Mouse (Mus musculus) myocyte (in vitro differentiated cells): Measurements from ENCODE around the gene Mlxipl. TPM values are rescaled to one million over a fixed set of nuclear protein-coding genes. Genes with fewer than 3 reads are reported as not detected.
A peak's percentile ranks its signal among the peaks of the same experiment; 100 is the strongest.

Source experiments
- H3K27me3 ChIP-seq: one replicate; pipeline ENCODE4 v1.6.1; 2011; ENCODE audit not compliant: control insufficient read depth, insufficient read depth, insufficient read length
- H3K36me3 ChIP-seq: one replicate; pipeline ENCODE4 v1.6.1; 2011; ENCODE audit not compliant: control insufficient read depth, insufficient read depth
- H3K4me2 ChIP-seq: one replicate; pipeline ENCODE4 v1.6.1; 2011; ENCODE audit warnings: low read depth, control low read depth
- H3K4me3 ChIP-seq: one replicate; pipeline ENCODE4 v1.5.1; 2011; ENCODE audit warnings: mild to moderate bottlenecking, control low read depth, moderate library complexity
- H3K79me2 ChIP-seq: one replicate; pipeline ENCODE4 v1.6.1; 2011; ENCODE audit not compliant: control insufficient read depth, insufficient read depth
- H3ac ChIP-seq: one replicate; pipeline ENCODE4 v1.6.1; 2011; ENCODE audit not compliant: control insufficient read depth, insufficient read length
- CEBPB ChIP-seq: IDR thresholded peaks from 2 replicates; pipeline ENCODE4 v1.6.1; 2011; ENCODE audit warnings: mild to moderate bottlenecking, moderate library complexity; ENCODE audit not compliant: poor library complexity, insufficient read depth, severe bottlenecking
- E2F4 ChIP-seq: IDR thresholded peaks from one replicate; pipeline ENCODE4 v1.6.1; 2011; ENCODE audit warnings: mild to moderate bottlenecking, control low read depth, moderate library complexity; ENCODE audit not compliant: insufficient read depth
- MAX ChIP-seq: IDR thresholded peaks from one replicate; pipeline ENCODE4 v1.6.1; 2011; ENCODE audit warnings: low read depth, mild to moderate bottlenecking, control low read depth
- MYOD1 ChIP-seq, 3 experiments: IDR thresholded peaks; one replicate each; pipeline ENCODE4 v1.6.1; 2011; ENCODE audit warnings: control low read depth in 2 of 3, low read depth in 2 of 3, mild to moderate bottlenecking in 2 of 3, moderate library complexity in 1 of 3; ENCODE audit not compliant: insufficient read length in 2 of 3, control insufficient read depth in 1 of 3
- MYOG ChIP-seq, 3 experiments: IDR thresholded peaks; one replicate each; pipeline ENCODE4 v1.6.1; 2011; ENCODE audit warnings: control low read depth in 2 of 3, low read depth in 2 of 3, mild to moderate bottlenecking in 2 of 3; ENCODE audit not compliant: insufficient read length in 2 of 3, control insufficient read depth in 1 of 3, insufficient read depth in 1 of 3
- POLR2A ChIP-seq: IDR thresholded peaks from one replicate; pipeline ENCODE4 v1.6.1; 2011; ENCODE audit warnings: low read depth, mild to moderate bottlenecking, control low read depth, moderate library complexity; ENCODE audit not compliant: insufficient read length
- POLR2AphosphoS2 ChIP-seq: IDR thresholded peaks from one replicate; pipeline ENCODE4 v1.6.1; 2011; ENCODE audit warnings: low read depth, control low read depth; ENCODE audit not compliant: insufficient read length
- REST ChIP-seq: IDR thresholded peaks from one replicate; pipeline ENCODE4 v1.6.1; 2011; ENCODE audit warnings: mild to moderate bottlenecking, control low read depth, moderate library complexity; ENCODE audit not compliant: insufficient read depth, insufficient read length
- SRF ChIP-seq: IDR thresholded peaks from one replicate; pipeline ENCODE4 v1.6.1; 2011; ENCODE audit warnings: low read depth; ENCODE audit not compliant: control insufficient read depth, insufficient read length
- TCF12 ChIP-seq: IDR thresholded peaks from one replicate; pipeline ENCODE4 v1.6.1; 2011; ENCODE audit warnings: mild to moderate bottlenecking, control low read depth; ENCODE audit not compliant: poor library complexity, insufficient read depth, severe bottlenecking
- TCF3 ChIP-seq: IDR thresholded peaks from one replicate; pipeline ENCODE4 v1.6.1; 2011; ENCODE audit warnings: low read depth, control low read depth; ENCODE audit not compliant: insufficient read length
- USF1 ChIP-seq: IDR thresholded peaks from one replicate; pipeline ENCODE4 v1.6.1; 2011; ENCODE audit warnings: low read depth, mild to moderate bottlenecking, control low read depth, moderate library complexity
- polyA plus RNA-seq: library from polyadenylated mRNA; unstranded; fragments of >200 nt; fragmentation: generic; extraction: Trizol; gene quantifications from one replicate; pipeline ENCODE4 v1.2.1, GENCODE M21; 2012; ENCODE audit warnings: missing spikeins

The Mlxipl gene
- polyA plus RNA-seq, 1 experiment: not detected

DNA sequence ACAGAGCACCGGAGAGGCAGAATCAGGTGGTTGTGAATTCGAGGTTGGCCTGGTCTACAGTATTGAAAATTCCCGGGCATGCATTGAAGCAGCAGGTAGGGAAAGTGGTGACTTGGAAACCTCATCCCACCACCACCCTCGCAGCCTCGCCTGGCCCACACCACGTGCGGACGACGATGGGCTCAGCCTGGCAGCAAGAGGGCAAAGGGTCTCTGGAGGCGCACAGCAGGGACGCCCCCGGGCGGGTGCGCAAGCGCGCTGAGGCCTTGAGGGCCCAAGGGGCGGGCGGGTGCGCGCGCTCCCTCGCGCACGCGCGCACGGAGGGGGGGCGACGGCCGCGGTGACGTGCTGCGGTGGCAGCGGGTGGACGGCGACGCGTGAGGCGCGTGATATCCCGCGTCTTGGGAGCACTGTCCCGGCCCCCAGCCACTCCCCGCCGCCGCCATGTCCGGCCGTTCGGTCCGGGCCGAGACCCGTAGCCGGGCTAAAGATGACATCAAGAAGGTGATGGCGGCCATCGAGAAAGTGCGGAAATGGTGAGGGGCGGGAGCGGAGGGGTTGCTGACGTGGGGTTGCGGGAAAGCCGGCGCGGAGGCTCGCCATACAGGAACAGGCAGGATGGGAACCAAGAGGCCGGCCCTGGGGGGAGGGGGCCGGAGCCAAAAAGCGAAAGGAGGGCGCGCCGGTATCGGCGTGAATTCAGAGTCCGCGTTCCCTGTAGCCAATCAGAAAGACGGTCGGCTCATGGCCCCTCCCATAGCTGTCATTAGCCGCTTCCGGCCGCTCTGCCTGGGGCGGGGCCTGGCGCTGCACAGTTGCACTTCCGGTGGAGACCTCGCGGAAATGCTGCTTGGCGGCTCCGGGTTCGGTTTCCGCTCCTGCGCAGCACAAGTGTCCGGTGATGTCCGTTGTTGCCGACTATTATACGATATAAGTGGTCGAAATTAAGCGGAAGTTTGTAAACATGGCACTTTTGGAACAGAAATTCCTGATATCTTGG lies 78.7 kb downstream of the Mlxipl start, which contains the start of gene Bcl7b:
Bcl7b (plus strand) TSS at position 221 of the 1,000 bp plus-strand sequence.
- Histone ChIP-seq H3K4me3 (peak within 1 kb of the TSS; percentile 62), H3K27me3 (no peaks in the 10 kb centered on the region)

DNA sequence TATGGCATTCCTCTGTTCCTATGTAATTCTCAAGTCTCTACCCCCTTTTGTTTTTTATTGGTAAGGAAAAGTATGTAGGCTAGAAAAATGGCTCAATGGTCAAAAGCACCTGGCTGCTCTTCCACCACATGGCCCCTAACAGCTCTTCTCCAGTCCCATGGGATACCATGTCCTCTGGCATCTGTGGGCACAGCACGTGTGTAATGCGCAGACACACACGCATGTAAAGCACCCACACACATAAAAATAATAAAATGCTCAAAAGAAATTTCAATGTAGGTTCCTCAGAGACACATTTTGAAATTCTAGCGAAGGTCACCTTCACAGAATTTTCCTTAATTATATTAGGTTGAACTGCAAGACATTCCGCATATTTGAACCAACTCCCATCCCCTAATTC lies 79.8 kb downstream of the Mlxipl start:
- Histone ChIP-seq H3K79me2 (peaks cover 17% of the 10 kb centered on the region), H3K27me3 (no peaks in the 10 kb centered on the region)
- TF ChIP-seq TCF12: no peak
- no peak for TF ChIP-seq POLR2AphosphoS2
- TF ChIP-seq MAX: no peak
- no peak for TF ChIP-seq TCF3
- no peak for TF ChIP-seq CEBPB
- no peak for TF ChIP-seq POLR2A
- TF ChIP-seq SRF: no peak
- no peak for TF ChIP-seq E2F4
- no peak for TF ChIP-seq REST
- TF ChIP-seq MYOG (IDR thresholded peaks at IDR 0.05; ENCODE audit: control insufficient read depth in 1 of 3, insufficient read depth in 1 of 3, insufficient read length in 2 of 3, low read depth in 2 of 3): no peak
- TF ChIP-seq USF1: no peak
- no peak for TF ChIP-seq MYOD1 (IDR thresholded peaks at IDR 0.05; ENCODE audit: control insufficient read depth in 1 of 3, insufficient read length in 2 of 3, low read depth in 2 of 3)

More for the DNA sequence above, 78.7 kb downstream of the Mlxipl start, which contains the start of gene Bcl7b:
- H3K36me3 ChIP-seq: no peaks in the 10 kb centered on the region
- TF ChIP-seq TCF12: no peak
- TF ChIP-seq CEBPB: no peak
- TF ChIP-seq POLR2A: peak; percentile 81
- peak; percentile 91 for TF ChIP-seq POLR2AphosphoS2
- peak; percentile 19 for TF ChIP-seq REST
- no peak for TF ChIP-seq E2F4
- TF ChIP-seq MAX: peak; percentile 49
- no peak for TF ChIP-seq MYOD1 (IDR thresholded peaks at IDR 0.05; ENCODE audit: control insufficient read depth in 1 of 3, insufficient read length in 2 of 3, low read depth in 2 of 3)
- no peak for TF ChIP-seq TCF3
- TF ChIP-seq SRF: peak; percentile 62
- TF ChIP-seq USF1: no peak
- peak in 1 of 3 experiments; percentile 7 for TF ChIP-seq MYOG (IDR thresholded peaks at IDR 0.05; ENCODE audit: control insufficient read depth in 1 of 3, insufficient read depth in 1 of 3, insufficient read length in 2 of 3, low read depth in 2 of 3)
- H3ac ChIP-seq: peak within 1 kb of the TSS; percentile 96
- peaks cover 17% of the 10 kb centered on the region for H3K79me2 ChIP-seq
- H3K4me2 ChIP-seq: peak within 1 kb of the TSS; percentile 87

DNA sequence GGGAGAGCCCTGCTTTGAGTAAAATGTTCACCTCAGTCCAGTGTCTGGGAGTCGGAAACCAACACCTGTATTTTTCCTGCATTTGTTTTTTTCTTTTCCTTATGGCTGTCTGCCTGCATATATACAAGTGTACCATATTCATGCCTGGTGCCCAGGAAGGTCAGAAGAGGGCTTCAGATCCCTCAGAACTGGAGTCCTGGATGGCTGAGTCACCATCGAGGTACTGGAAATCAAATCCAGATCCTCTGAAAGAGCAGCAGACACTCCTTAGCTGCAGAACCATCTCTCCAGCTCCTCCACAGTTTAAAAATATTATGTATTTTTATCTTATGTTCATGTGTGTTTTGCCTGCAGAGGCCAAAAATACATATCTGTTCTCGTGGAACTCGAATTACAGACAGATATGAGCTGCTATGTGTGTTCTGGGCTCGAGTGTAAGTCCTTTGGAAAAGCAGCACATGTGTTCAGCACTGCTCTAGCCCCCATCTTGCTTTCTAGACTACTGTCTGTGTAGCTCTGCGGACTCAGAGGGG lies 82.1 kb downstream of the Mlxipl start:
- no peaks in the 10 kb centered on the region for H3K27me3 ChIP-seq
- peaks cover 17% of the 10 kb centered on the region for H3K79me2 ChIP-seq
- no peak overlapping the region for H3K4me3 ChIP-seq
- no peaks in the 10 kb centered on the region for H3K36me3 ChIP-seq
- no peak overlapping the region for H3ac ChIP-seq
- TF ChIP-seq TCF12 (no peak), TCF3 (no peak), REST (no peak), USF1 (no peak), CEBPB (no peak), E2F4 (no peak), MYOD1 (IDR thresholded peaks at IDR 0.05; ENCODE audit: control insufficient read depth in 1 of 3, insufficient read length in 2 of 3, low read depth in 2 of 3) (no peak), MYOG (IDR thresholded peaks at IDR 0.05; ENCODE audit: control insufficient read depth in 1 of 3, insufficient read depth in 1 of 3, insufficient read length in 2 of 3, low read depth in 2 of 3) (no peak)
- H3K4me2 ChIP-seq: no peak overlapping the region

More for the DNA sequence above, 79.8 kb downstream of the Mlxipl start:
- Histone ChIP-seq H3K36me3 (no peaks in the 10 kb centered on the region), H3ac (peak overlapping the region; percentile 96), H3K4me3 (peak overlapping the region; percentile 62), H3K4me2 (peak overlapping the region; percentile 87)

DNA sequence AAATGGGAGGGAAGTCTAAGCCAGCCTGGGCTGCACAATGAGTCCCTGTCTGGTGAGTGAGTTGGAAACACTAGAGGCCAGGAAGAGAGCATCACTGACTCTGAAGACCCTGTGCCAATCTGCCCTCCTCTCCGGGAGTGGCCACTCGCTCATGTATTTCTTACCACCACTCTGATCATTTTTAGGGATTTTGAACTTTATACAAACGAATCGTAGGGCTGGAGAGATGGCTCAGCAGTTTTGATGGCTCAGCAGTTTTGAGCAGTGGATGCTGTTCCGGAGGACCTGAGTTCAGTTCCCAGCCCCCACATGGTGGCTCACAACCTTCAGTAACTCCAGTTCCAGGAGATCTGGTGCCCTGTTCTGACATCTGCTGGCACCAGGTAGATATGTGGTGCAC lies 83.3 kb downstream of the Mlxipl start:
- H3ac ChIP-seq: no peak overlapping the region
- H3K36me3 ChIP-seq: no peaks in the 10 kb centered on the region
- no peaks in the 10 kb centered on the region for H3K27me3 ChIP-seq
- TF ChIP-seq MYOG (IDR thresholded peaks at IDR 0.05; ENCODE audit: control insufficient read depth in 1 of 3, insufficient read depth in 1 of 3, insufficient read length in 2 of 3, low read depth in 2 of 3) (no peak), REST (no peak), MYOD1 (IDR thresholded peaks at IDR 0.05; ENCODE audit: control insufficient read depth in 1 of 3, insufficient read length in 2 of 3, low read depth in 2 of 3) (no peak), CEBPB (no peak), TCF3 (no peak), SRF (no peak), E2F4 (no peak), POLR2A (no peak), USF1 (no peak), TCF12 (no peak), POLR2AphosphoS2 (no peak), MAX (no peak)
- no peak overlapping the region for H3K4me3 ChIP-seq
- H3K79me2 ChIP-seq: peaks cover 17% of the 10 kb centered on the region
- no peak overlapping the region for H3K4me2 ChIP-seq
